In genomic region chr3:96555999-96556614, GRCm38 (mm10) we compare ENCODE assay signal across 8 mouse cellular contexts. TPM values are rescaled to one million over a fixed set of nuclear protein-coding genes. Genes with fewer than 3 reads are reported as not detected.
A peak's percentile ranks its signal among the peaks of the same experiment; 100 is the strongest.
DNase-seq lines count a peak whose midpoint lies in the region; ATAC-seq and TF ChIP-seq lines count a peak whose summit lies in the region.

No protein-coding gene starts in this region.

- H3K9ac ChIP-seq in embryonic facial prominence, embryonic 12.5 days, result no peak overlapping the region
- H3K9ac ChIP-seq in hindbrain, embryonic 16.5 days (ENCODE audit: low read depth, low read length), result no peak overlapping the region
- no peak overlapping the region for H3K9ac ChIP-seq in midbrain, embryonic 15.5 days

- DNase-seq in left cerebral cortex, adult 2 months (ENCODE audit: extremely low spot score in 1 of 2, low spot score in 2 of 2), result no peak
- DNase-seq in left cerebral cortex, postnatal 14 days (ENCODE audit: low spot score in 2 of 2), result no peak
- no peak for DNase-seq in adrenal gland, adult 8-10 months
- no peak for DNase-seq in urinary bladder, postnatal 36 days (ENCODE audit: low spot score in 2 of 2)

- H3K27ac ChIP-seq in left cerebral cortex, adult 2 months, result peak overlapping the region; percentile 60; the same call in 1 of the 2 replicates
- peak overlapping the region; percentile 61; the same call in 1 of the 2 replicates for H3K27ac ChIP-seq in embryonic facial prominence, embryonic 12.5 days
- no peak overlapping the region for H3K27ac ChIP-seq in hindbrain, embryonic 16.5 days (ENCODE audit: low read depth, low read length)
- H3K27ac ChIP-seq in midbrain, embryonic 15.5 days, result 0 out of 2 replicates have a peak overlapping the region, but pooled peaks have one; percentile 43

- H3K4me3 ChIP-seq in left cerebral cortex, adult 2 months, result no peak overlapping the region
- peak overlapping the region; percentile 79; the same call in 1 of the 2 replicates for H3K4me3 ChIP-seq in embryonic facial prominence, embryonic 12.5 days
- H3K4me3 ChIP-seq in hindbrain, embryonic 16.5 days (ENCODE audit: low read length), result no peak overlapping the region
- no peak overlapping the region for H3K4me3 ChIP-seq in midbrain, embryonic 15.5 days

- no peaks in the 10 kb centered on the region for H3K9me3 ChIP-seq in embryonic facial prominence, embryonic 12.5 days
- H3K9me3 ChIP-seq in hindbrain, embryonic 16.5 days (ENCODE audit: control insufficient read depth, low read length), result no peaks in the 10 kb centered on the region
- H3K9me3 ChIP-seq in midbrain, embryonic 15.5 days, result no peaks in the 10 kb centered on the region

- H3K4me2 ChIP-seq in embryonic facial prominence, embryonic 12.5 days (replicated peaks), result peak overlapping the region; percentile 79
- peak overlapping the region; percentile 84 for H3K4me2 ChIP-seq in hindbrain, embryonic 16.5 days (ENCODE audit: low read length)
- H3K4me2 ChIP-seq in midbrain, embryonic 15.5 days, result peak overlapping the region; percentile 85; the same call in 1 of the 2 replicates

- H3K27me3 ChIP-seq in embryonic facial prominence, embryonic 12.5 days, result no peaks in the 10 kb centered on the region
- no peaks in the 10 kb centered on the region for H3K27me3 ChIP-seq in hindbrain, embryonic 16.5 days (replicated peaks; ENCODE audit: control insufficient read depth, insufficient read depth, low read length)
- H3K27me3 ChIP-seq in midbrain, embryonic 15.5 days (replicated peaks), result no peaks in the 10 kb centered on the region

- intact Hi-C loops in left cerebral cortex, adult 2 months (cut with DNase I), result loop anchor here (2.0 kb wide), 1 partner anchor 21 kb away; the partner anchor contains the start of gene Gm16253
- intact Hi-C loops in left cerebral cortex, postnatal 14 days (cut with DNase I), result no loop called here

- H3K4me1 ChIP-seq in embryonic facial prominence, embryonic 12.5 days, result peaks cover 38% of the 10 kb centered on the region
- peaks cover 34% of the 10 kb centered on the region for H3K4me1 ChIP-seq in hindbrain, embryonic 16.5 days (ENCODE audit: control insufficient read depth, insufficient read depth, low read depth, low read length)
- peaks cover 45% of the 10 kb centered on the region for H3K4me1 ChIP-seq in midbrain, embryonic 15.5 days

- ATAC-seq in embryonic facial prominence, embryonic 12.5 days (ENCODE audit: insufficient number of reproducible peaks, insufficient read depth, low FRiP score, low TSS enrichment), result no peak
- ATAC-seq in hindbrain, embryonic 16.5 days, result no peak
- no peak for ATAC-seq in midbrain, embryonic 15.5 days (replicated peaks)
- ATAC-seq in cerebellum, adult (ENCODE audit: insufficient number of reproducible peaks, low FRiP score, low TSS enrichment), result no peak

- peaks cover 17% of the 10 kb centered on the region for H3K36me3 ChIP-seq in embryonic facial prominence, embryonic 12.5 days
- H3K36me3 ChIP-seq in hindbrain, embryonic 16.5 days (ENCODE audit: control insufficient read depth, insufficient read depth, low read length), result peaks cover 4% of the 10 kb centered on the region
- H3K36me3 ChIP-seq in midbrain, embryonic 15.5 days (replicated peaks), result no peaks in the 10 kb centered on the region

- WGBS in embryonic facial prominence, embryonic 12.5 days, result 79% methylated on average over 15 of the region's 15 CpGs
- 85% methylated on average over 15 of the region's 15 CpGs for WGBS in hindbrain, embryonic 16.5 days
- WGBS in midbrain, embryonic 15.5 days, result 85% methylated on average over 15 of the region's 15 CpGs

- no peak for TF ChIP-seq CTCF in left cerebral cortex, adult 2 months (IDR thresholded peaks at IDR 0.05)

RNA-seq across cellular contexts. Expression of gene Txnip, which starts 1.6 kb away (rescaled TPM):
- 10 to 100 TPM; 22.4 to 28.2 TPM for total RNA-seq in left cerebral cortex, adult 2 months (2021)
- total RNA-seq in left cerebral cortex, postnatal 14 days (2021), result 10 to 100 TPM; 26.9 to 36.8 TPM
- 75.8 and 80.8 TPM in 2 replicates for polyA plus RNA-seq in embryonic facial prominence, embryonic 12.5 days (2016; fragmentation: Nextera tagmentation; extraction: Ambion mirVana)
- 51.0 and 53.6 TPM in 2 replicates for polyA plus RNA-seq in hindbrain, embryonic 16.5 days (2015; fragmentation: Nextera tagmentation; extraction: Ambion mirVana)
- 52.0 TPM in 2 replicates for polyA plus RNA-seq in midbrain, embryonic 15.5 days (2015; fragmentation: Nextera tagmentation; extraction: Ambion mirVana)
- total RNA-seq in adrenal gland, adult 8-10 months (2022), result 100 to 1,000 TPM; 374 to 825 (median 652) TPM

RNA-seq across cellular contexts. Expression of gene Gm16253, which starts 20.7 kb away (rescaled TPM):
- not detected for total RNA-seq in left cerebral cortex, adult 2 months (2021)
- total RNA-seq in left cerebral cortex, postnatal 14 days (2021), result not detected
- polyA plus RNA-seq in embryonic facial prominence, embryonic 12.5 days (2016; fragmentation: Nextera tagmentation; extraction: Ambion mirVana), result 2.1 and 2.4 TPM in 2 replicates
- 1.0 and 1.9 TPM in 2 replicates for polyA plus RNA-seq in hindbrain, embryonic 16.5 days (2015; fragmentation: Nextera tagmentation; extraction: Ambion mirVana)
- 1.1 and 2.1 TPM in 2 replicates for polyA plus RNA-seq in midbrain, embryonic 15.5 days (2015; fragmentation: Nextera tagmentation; extraction: Ambion mirVana)
- total RNA-seq in adrenal gland, adult 8-10 months (2022), result not detected

RNA-seq across cellular contexts. Expression of gene Hfe2, which starts 31.1 kb away (rescaled TPM):
- total RNA-seq in left cerebral cortex, adult 2 months (2021), result 1 to 10 TPM; 1.7 to 1.8 TPM
- under 1 TPM; 0.18 to 0.42 TPM for total RNA-seq in left cerebral cortex, postnatal 14 days (2021)
- polyA plus RNA-seq in embryonic facial prominence, embryonic 12.5 days (2016; fragmentation: Nextera tagmentation; extraction: Ambion mirVana), result 3.2 and 4.0 TPM in 2 replicates
- 3.3 and 3.5 TPM in 2 replicates for polyA plus RNA-seq in hindbrain, embryonic 16.5 days (2015; fragmentation: Nextera tagmentation; extraction: Ambion mirVana)
- polyA plus RNA-seq in midbrain, embryonic 15.5 days (2015; fragmentation: Nextera tagmentation; extraction: Ambion mirVana), result 1.2 and 1.4 TPM in 2 replicates
- under 1 TPM in 1 of 4 experiments, not detected in 3; 0.27 TPM for total RNA-seq in adrenal gland, adult 8-10 months (2022)

RNA-seq across cellular contexts. Expression of gene Polr3gl, which starts 37.9 kb away (rescaled TPM):
- total RNA-seq in left cerebral cortex, adult 2 months (2021), result 10 to 100 TPM; 26.6 to 28.1 TPM
- 10 to 100 TPM; 26.6 to 29.7 TPM for total RNA-seq in left cerebral cortex, postnatal 14 days (2021)
- 49.8 and 52.1 TPM in 2 replicates for polyA plus RNA-seq in embryonic facial prominence, embryonic 12.5 days (2016; fragmentation: Nextera tagmentation; extraction: Ambion mirVana)
- polyA plus RNA-seq in hindbrain, embryonic 16.5 days (2015; fragmentation: Nextera tagmentation; extraction: Ambion mirVana), result 31.0 and 33.3 TPM in 2 replicates
- polyA plus RNA-seq in midbrain, embryonic 15.5 days (2015; fragmentation: Nextera tagmentation; extraction: Ambion mirVana), result 35.7 and 36.9 TPM in 2 replicates
- total RNA-seq in adrenal gland, adult 8-10 months (2022), result 10 to 100 TPM; 35.7 to 54.5 (median 40.0) TPM

RNA-seq across cellular contexts. Expression of gene Ankrd34a, which starts 40.3 kb away (rescaled TPM):
- 10 to 100 TPM; 66.8 to 70.3 TPM for total RNA-seq in left cerebral cortex, adult 2 months (2021)
- total RNA-seq in left cerebral cortex, postnatal 14 days (2021), result 10 to 100 TPM; 69.9 to 72.6 TPM
- polyA plus RNA-seq in embryonic facial prominence, embryonic 12.5 days (2016; fragmentation: Nextera tagmentation; extraction: Ambion mirVana), result 2.1 and 2.3 TPM in 2 replicates
- polyA plus RNA-seq in hindbrain, embryonic 16.5 days (2015; fragmentation: Nextera tagmentation; extraction: Ambion mirVana), result 21.5 and 23.9 TPM in 2 replicates
- polyA plus RNA-seq in midbrain, embryonic 15.5 days (2015; fragmentation: Nextera tagmentation; extraction: Ambion mirVana), result 15.0 and 16.7 TPM in 2 replicates
- 1 to 10 TPM; 1.1 to 2.3 (median 1.7) TPM for total RNA-seq in adrenal gland, adult 8-10 months (2022)

Comparison
In these comparisons a context has a peak if more than half of its experiments do, and no peak if none do; other contexts are left out.
1. RNA of gene Txnip, which starts 1.6 kb away (total RNA-seq): 374 to 825 TPM in adrenal gland, adult 8-10 months; 26.9 to 36.8 TPM in left cerebral cortex, postnatal 14 days and 22.4 to 28.2 TPM in left cerebral cortex, adult 2 months; every median in the first group is over 4 times any median in the second.
2. Peak in every context shown above with its lines, with median percentiles within 50 percentile points of each other: H3K4me2 ChIP-seq.